Mouse (Mus musculus): ENCODE data around the gene Ccer2. TPM values are rescaled to one million over a fixed set of nuclear protein-coding genes. Genes with fewer than 3 reads are reported as not detected.

Ccer2 gene
- total RNA-seq (2021) = not detected
- polyA plus RNA-seq (2012; rRNA removed) = not detected in 2 replicates
- long read RNA-seq = 0 reads

DNA sequence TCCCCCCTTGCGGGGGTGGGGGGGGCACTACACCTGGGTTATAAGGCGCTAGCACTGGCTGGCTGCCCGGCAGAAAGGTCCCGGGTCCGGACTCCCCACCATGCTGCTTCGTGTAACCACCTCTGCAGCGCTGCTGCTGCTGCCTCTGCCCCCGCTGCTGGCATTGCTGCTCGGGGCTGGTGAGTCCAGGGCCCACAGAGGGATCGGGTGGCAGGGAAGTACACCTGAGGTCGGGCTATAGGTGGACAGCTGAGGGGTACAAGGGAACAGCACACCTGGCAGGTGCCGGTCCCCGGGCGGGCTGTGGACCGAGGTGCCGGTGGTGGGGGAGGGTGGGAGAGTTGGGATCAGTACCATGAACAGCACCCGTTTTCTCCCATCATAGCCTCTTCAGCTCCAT, at the start of gene Ccer2:
Ccer2 (plus strand) TSS at position 96 of the 400 bp plus-strand sequence.
- no peak for DNase-seq

DNA sequence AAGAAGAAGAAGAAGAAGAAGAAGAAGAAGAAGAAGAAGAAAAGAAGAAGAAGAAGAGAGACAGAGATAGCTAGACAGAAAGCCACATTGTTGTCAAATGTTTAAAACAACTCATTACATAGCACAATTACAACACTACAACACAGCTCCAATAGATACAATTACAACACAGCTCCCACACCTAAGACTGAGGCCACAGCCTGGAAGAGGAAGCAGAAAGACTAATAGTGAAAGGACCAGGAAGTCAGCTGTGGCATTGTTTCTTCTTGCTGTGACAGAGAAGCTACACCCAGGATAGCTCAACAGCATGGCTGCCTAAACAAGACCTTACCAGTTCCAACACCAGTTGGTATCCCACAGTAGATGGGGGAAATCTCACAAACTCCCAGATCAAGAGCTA, 46.5 kb upstream of the Ccer2 start:
- no peak for DNase-seq

DNA sequence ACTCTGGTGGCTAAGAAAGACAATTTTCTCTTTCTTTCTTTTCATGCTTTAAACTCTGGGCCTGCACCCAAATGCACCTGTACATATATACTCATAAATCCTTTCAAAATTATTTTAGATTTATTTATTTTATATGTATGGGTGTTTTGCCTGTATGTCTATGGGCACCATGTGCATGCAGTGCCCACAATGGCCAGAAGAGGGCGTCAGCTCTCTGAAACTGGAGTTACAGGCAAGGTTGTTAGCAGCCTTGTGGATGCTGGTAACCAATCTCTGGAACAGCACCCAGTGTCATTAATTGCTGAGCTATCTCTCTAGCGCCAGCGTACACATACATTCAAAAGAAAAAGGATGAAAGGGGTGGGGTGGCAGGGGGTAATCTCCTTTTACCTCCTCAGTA, 45.0 kb upstream of the Ccer2 start:
- DNase-seq = no peak

DNA sequence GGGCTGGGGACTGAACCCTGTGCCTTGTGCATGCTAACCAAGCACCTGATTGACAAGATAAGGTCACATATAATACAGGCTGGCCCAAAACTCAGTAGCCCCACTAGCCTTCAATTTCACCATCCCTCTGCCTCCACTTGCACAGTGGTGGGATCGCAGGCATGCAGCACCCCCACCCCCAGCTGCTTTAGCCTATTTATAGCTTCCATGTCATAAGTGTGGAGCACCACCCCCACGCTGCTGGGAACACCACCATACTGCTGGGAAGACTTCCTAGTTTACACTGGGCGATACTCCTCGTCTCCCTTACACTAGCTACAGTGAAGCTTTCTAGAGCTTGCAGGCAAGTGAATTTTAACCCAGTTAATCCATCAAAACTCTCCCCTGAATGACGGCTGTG, 41.3 kb upstream of the Ccer2 start:
- no peak for DNase-seq

DNA sequence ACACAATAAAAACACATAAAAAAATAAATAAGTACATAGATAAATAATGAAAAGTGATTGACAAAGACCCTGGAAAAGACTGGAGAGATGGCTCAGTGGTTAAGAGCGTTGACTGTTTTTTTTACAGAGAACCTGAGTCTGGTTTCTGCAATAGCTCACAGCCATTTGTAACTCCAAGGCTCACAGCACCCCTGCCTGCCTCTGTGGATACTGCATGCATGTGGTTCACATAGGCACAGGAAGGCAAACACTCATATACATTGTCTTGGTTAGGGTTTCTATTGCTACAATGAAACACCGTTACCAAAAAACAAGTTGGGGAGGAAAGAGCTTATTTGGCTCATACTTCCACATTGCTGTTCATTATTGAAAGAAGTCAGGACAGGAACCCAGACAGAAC, 40.4 kb upstream of the Ccer2 start:
- no peak for DNase-seq

DNA sequence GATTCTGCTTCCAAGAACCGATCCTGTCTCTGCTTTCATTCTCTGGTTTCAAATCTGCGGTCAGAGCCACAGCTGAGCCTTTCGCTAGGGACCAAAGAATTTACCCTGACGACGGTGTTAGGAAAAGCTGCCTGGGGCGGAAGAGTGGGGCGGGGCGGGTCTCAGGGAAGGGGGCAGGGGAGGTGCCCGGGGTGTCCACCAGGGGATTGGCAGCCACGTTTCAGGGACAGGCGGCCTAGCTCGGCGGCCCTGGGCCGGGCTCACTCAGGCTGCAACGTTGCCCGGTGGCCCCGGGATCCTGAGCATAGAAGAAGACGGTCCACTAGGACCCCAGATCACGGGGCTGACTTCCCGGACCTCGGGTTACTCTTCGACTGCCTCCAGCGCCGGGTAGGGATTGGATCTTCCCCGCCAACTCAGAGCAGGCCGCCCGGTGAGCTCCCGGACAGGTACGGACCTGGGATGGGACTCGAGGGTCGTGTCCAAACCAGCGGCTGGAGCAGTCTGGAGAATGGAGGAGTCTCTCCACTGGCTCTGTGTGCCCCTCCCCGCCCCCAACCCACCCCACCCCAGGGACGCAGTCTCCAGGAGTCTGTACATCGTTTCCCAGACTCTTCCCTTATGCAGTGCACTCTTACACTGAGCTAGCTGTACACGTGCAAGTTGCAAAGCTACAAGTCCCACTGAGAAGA, 39.2 kb upstream of the Ccer2 start, which contains the start of gene Fbxo17:
Fbxo17 (plus strand) TSS at position 215 of the 692 bp plus-strand sequence.
- peak; percentile 84 for DNase-seq

DNA sequence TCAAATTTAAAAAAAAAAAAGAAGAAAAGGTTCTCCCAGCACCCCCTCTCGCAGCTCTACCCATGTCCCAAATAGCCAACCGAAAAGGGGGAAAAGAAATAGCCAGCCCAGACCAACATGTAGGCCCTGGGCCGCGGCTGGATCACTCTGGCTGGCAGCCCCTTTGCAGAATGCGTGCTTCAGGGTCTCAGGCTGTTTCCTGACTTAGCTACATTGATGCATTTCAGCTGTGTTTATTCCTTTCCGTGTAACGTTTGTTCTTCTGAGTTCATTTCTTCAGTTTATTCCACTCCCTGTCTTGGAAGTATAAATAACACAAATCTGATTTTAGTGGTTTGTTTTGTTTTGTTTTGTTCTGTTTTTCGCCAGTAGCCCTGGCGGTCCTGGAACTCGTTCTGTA, 38.2 kb upstream of the Ccer2 start:
- DNase-seq = no peak

DNA sequence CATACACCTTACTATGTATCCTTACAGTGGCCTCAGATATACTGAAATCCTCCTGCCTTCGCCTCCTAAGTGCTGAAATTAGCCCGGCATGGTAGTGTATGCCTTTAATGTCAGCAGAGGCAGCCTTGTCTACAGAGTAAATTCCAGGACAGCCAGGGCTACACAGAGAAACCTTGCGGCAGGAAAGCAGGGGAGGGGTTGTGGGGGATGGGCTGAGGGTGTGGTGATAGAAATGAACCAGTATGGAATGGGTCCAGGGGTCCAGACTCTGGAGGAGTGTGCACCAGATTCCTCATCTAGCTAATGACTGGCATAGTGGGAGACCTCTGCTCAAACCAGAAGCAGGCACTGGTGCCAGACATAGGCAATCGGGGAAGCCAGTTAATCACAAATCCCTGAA, 36.8 kb upstream of the Ccer2 start:
- DNase-seq = no peak

DNA sequence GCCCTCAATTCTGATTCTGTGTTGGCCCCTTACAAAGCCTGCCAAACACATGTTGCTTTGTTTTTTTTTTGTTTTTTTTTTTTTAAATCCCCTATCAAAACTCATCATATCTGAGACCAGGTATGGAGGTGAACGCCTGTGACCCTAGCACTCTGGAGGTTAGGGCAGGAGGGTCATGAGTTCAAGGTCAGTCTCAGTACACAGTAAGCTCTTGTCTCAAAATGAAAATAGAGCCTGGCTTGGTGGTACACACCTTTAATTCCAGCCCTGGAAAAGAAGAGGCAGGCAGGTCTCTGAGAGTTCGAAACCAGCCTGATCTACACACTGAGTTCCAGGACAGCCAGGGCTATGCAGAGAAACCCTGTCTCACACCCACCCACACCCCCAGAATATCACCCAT, 36.3 kb upstream of the Ccer2 start:
- no peak for DNase-seq

DNA sequence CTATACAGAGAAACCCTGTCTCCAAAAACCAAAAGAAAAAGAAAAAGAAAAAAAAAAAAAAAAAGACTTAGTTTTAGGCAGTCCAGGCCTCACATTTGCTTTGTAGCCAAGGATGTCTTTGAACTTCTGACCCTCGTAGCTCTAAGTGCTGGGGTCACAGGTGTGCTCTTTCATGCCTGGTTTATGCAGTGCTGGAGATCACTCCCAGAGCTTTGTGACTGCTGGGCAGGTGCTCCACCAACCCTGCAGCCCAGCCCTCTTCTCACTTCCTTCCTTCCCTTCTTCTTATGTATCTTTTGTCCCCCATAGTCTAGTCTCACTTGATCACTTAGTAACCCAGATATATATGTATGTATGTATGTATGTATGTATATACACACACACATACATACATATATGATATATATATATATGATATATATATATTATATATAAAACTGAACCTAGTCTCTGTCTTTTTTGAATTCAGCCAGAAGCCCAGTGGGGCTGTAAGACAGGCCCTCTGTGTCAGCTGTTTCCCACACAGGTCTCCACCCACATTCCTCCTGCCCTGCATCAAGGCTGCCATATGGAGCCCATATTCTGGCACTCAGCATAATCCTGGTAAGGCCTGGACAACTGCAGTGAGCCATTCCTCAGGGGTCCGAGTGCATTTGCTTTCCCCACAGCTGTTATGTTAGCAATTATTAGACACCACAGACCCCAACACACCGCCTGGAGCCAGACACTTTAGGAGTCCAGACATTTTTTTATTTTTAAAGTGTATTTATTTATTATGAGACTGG, 35.0 kb upstream of the Ccer2 start:
- no peak for DNase-seq

DNA sequence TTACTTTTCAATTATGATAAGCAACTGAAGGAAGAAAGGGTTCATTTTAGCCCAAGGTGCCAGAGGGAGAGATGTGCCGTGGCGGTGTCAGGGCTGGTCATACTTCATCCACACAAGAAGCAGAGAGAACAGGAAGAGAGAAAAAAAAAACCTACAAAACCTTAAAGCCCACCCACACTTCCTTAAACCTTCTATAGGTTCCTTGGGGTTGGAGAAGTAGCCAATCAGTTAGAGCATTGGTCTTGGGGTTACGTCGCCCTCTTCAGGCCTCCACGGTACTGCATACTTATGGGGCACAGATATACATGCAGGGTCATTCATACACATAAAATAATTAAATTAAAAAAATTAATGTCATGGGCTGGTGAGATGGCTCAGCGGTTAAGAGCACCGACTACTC, 33.9 kb upstream of the Ccer2 start:
- no peak for DNase-seq

DNA sequence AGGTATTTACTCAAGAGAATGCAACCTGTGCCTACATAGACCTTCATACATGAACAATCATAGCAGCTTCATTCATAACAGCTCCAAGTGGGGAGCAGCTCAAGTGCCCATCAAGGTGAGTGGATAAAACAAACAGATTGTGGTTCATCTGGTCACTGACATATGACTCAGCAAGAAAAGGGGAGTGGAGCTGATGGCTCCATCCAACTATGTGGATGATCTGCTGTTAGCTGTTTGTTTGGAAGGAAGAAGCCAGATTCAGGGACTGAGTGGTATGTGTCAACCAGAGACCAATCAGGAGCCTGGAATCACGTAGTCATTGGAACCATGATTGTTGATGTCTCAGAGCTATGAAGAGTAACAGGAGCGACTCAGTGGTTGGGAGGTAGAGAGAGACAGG, 31.4 kb upstream of the Ccer2 start:
- DNase-seq = no peak

DNA sequence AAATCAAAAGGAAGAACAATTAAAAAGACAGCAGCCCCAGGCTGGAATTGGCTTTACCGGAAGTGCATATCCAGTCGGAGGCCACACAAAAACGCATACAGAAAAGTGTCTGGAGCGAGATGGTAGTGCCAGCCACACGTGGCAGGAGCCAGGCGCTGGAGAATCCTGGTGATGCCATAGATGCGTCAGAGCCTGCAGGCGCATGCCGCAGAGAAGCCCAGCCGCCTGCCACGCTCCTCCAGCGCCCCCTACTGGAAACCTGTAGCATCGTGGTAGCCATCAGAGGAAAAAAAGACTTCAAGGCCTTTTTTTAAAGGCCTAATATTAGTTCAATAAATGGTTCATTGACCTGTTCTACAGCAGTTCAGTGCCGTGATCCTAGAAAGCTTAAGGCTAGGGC, 29.4 kb upstream of the Ccer2 start:
- peak; percentile 87 for DNase-seq

DNA sequence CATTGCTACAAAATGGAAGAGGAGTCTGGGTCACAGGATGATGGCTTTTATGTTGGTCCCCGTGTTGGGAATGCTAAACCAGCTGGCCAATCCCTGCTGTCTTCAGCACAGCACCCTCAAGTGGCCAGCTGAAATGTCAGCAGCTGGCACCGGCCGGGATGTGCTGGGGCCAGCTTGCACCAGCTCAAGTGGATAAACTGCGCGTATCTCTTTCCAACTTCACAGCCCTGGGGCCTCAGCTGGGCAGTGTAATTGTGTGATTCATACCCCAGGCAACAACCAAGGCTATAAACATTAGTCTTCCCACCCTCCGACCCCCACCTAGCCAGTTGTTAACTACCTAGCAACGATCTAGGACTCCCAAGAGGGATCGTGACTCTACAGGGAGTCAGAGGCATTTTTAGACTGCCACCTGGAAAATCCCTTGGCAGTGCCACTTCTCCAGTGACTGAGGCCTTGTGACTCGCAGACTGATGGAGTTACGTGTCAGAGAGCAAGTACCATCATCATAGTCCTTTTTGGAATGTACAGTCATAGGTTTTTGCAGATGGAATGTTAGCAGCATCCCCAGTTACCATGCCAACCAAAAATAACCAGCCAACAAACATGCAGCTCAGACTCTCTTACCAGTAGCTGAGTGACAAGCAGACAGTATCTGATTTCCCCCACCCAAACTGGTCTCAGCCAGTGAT, 28.2 kb upstream of the Ccer2 start:
- peak; percentile 45 for DNase-seq

DNA sequence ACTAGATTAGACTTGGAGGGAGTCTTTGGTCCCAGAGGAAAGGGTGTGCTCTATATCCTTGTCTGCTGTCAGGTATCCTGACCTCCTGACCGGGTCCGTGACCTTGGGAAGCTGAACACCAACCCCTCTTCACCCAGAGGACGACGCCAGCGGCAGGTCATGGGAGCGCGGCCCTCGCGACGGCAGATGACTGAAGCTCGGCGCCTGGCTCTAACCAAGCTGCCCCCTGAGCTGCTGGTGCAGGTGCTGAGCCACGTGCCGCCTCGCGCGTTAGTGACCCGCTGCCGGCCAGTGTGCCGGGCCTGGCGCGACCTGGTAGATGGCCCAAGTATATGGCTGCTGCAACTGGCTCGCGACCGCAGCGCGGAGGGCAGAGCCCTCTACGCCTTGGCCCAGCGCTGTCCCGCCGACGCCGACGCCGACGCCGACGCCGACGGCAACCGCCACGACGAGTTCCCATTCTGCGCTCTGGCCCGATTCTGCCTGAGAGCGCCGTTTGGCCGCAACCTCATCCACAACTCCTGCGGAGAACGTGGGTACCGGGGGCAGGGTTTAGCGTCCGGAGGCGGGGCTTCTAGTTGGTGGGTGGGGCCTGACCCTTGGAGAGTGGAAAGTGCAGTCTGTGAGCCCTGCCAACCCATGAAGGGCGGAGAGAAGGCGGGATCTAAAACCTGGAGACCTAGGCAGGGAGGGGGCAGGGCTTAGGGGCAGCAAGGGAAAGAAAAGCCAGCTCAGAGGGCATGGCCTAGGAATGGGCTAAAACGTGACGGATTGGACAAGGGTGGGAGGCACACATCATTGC, 23.4 kb upstream of the Ccer2 start:
- DNase-seq = peak; percentile 93

DNA sequence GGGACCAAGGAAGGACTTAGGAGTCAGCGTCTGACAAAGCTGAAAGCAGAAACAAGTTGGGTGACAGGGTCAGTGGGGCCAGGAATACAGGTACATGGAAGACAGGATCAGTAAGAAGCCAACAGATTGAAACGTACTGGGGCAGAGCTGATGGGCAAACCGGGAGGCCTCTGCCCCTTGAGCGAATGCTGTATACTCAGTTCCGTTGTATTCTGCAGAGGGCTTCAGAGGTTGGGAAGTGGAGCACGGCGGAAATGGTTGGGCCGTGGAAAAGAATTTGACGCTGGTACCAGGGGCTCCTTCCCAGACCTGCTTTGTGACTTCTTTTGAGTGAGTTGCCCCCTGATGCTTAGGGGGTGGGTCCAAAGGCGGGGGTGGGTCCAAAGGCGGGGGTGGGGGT, 22.8 kb upstream of the Ccer2 start:
- no peak for DNase-seq

DNA sequence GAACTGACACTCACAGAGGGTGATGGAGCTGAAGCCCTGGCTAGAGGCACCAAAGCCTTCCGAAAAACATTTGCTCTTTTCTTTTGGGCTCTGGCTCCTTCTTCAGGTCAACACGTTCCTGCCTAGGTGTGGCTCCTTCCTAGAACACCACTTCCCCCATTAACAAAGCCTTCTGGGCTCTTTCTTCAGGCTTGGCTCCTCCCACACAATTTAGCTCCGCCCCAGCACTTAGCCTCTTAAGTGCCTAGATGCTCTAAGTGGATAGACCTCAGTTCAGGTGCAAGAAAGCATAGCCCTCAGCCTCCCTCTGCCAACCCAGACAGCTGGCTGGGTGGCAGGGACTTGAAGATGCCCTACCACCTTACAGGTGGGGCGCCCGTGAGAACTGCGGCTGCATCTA, 20.3 kb upstream of the Ccer2 start:
- no peak for DNase-seq

DNA sequence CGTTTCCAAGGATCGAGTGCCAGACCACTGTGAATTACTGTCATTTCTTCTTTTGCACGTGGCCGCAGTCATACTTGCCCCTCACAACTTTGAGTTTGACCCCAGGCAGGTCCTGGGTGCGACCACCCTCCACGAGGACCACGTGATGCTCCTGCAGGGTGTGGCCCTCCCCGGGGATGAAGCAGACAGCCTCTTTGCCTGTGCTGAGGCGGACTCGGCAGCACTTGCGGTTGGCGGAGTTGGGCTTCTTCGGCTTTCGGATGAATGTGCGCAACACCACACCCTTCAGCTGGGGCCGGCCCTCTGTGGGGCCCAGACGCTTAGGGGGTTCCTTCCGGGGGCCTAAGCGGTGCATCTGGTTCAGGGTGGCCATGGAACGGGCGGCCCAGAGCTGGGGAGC, 16.1 kb upstream of the Ccer2 start:
- DNase-seq = no peak

DNA sequence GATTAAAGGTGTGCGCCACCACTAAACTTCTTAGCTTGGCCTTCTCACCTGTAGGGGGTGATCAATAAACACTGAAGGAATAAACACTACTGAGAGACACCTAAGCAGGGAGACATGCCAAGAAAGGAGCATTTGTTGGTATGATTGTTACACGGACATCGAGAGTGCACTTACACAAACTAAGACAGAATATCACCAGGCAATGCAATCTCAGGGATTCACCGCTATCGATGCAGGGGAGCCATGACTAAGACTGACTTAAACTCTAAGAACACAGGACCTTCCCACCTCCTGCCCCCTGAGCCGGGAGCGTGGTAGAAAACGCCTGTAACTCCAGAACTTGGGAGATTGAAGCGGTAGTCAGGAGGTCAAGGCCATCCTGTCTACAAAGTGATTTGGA, 15.0 kb upstream of the Ccer2 start:
- peak; percentile 42 for DNase-seq

DNA sequence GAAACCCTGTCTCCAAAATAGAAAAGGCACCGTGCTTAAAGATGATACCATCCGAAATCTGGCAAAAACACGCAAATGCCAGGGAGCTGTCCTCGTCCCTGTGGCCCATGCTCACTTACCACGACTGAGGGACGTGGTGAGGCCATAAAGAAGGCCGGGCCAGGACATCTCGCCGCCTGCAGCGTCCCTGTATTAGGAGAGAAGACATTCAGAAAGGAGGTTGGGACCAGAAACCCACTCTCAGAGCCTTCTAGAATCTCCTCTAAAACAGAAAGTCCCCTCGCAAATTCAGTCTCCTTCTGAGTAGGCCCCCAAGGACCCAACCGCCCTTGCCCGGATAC, 14.6 kb upstream of the Ccer2 start:
- DNase-seq = no peak

DNA sequence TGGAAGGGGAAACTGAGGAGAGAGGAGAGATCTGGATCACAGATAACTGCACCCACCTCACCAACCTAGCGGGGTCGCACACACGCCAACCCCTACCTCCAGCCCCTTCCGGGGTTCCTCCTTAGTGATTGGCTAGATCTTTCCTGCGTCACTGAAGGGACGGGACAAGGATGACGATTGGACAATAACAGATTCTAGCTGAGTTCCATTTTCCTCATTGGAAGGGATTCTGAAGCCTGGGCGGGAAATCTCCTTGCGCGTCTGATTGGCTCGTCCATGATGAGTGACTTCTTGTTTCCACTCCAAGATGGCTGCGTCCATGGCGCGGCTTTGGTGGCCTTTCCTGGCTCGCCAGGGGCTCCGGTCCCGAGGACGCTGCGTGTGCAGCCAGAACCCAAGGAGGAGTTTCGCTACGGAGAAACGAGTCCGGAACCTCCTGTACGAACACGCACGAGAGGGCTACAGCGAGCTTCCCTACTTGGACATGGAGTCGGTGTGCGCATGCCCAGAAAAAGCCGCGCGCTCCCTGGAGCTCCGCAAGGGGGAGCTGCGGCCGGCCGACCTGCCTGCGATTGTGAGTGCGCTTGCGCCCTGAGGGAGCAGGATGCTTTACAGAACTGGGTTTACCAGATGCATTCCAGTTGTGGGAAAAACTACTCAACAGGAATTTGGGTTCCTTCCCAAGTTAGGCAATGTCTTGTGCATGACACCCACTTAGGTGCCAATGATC, 14.1 kb upstream of the Ccer2 start, which contains the start of the genes Mrps12 and Sars2:
Mrps12 (minus strand) TSS at position 112 of the 730 bp plus-strand sequence.
Sars2 (plus strand) TSS at position 284 of the 730 bp plus-strand sequence.
- DNase-seq = peak; percentile 96

Data from adrenal gland, adult 2 months (tissue).